Mouse (Mus musculus) activated CD4-positive, CD25-positive, alpha-beta regulatory T cell, adult 9 weeks (primary cell): ENCODE measurements around the gene Gm11168. TPM values are rescaled to one million over a fixed set of nuclear protein-coding genes. Genes with fewer than 3 reads are reported as not detected.

Experiments
- polyA plus RNA-seq: library from polyadenylated mRNA; unstranded; fragments of 100-300 nt; shearing (Covaris generic); gene quantifications from one replicate; pipeline ENCODE4 v1.2.1, GENCODE M21; 2017

Gm11168 gene
- polyA plus RNA-seq = 4.6 TPM

DNA sequence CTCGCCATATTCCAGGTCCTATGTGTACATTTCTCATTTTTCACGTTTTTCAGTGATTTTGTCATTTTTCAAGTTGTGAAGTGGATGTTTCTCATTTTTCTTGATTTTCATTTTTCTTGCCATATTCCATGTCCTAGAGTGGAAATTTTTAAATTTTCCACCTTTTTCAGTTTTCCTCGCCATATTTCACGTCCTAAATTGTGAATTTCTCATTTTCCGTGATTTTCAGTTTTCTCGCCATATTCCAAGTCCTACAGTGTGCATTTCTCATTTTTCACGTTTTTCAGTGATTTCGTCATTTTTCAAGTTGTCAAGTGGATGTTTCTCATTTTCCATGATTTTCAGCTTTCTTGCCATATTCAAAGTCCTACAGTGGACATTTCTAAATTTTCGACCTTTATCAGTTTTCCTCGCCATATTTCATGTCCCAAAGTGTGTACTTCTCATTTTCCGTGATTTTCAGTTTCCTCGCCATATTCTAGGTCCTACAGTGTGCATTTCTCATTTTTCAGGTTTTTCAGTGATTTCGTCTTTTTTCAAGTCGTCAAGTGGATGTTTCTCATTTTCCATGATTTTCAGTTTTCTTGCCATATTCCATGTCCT, at the start of gene Gm11168:
TSS of gene Gm11168 (plus strand) at position 553 of the 603 bp plus-strand sequence.

DNA sequence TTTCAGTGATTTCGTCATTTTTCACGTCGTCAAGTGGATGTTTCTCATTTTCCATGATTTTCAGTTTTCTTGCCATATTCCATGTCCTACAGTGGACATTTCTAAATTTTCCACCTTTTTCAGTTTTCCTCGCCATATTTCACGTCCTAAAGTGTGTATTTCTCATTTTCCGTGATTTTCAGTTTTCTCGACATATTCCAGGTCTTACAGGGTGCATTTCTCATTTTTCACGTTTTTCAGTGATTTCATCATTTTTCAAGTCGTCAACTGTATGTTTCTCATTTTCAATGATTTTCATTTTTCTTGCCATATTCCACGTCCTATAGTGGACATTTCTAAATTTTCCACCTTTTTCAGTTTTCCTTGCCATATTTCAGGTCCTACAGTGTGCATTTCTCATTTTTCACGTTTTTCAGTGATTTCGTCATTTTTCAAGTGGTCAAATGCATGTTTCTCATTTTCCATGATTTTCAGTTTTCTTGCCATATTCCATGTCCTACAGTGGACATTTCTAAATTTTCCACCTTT, 2.6 kb upstream of the Gm11168 start, which contains the start of gene Gm10722:
TSS of gene Gm10722 (plus strand) at position 478 of the 528 bp plus-strand sequence.

GRCm38 (mm10) chr9:3012733-3013279, 9.7 kb downstream of the Gm11168 start, which contains the start of gene Gm10721:
Gm10721 (plus strand) TSS chr9:3013140.

GRCm38 (mm10) chr9:3015354-3015753, 12.2 kb downstream of the Gm11168 start, which contains the start of gene Gm10720:
Gm10720 (plus strand) TSS chr9:3015654.

GRCm38 (mm10) chr9:3017108-3017507, 14.0 kb downstream of the Gm11168 start, which contains the start of gene Gm10719:
Gm10719 (plus strand) TSS chr9:3017408.

GRCm38 (mm10) chr9:3023312-3023984, 20.3 kb downstream of the Gm11168 start, which contains the start of gene Gm10718:
Gm10718 (plus strand) TSS chr9:3023547.

GRCm38 (mm10) chr9:3024912-3025467, 21.8 kb downstream of the Gm11168 start, which contains the start of gene Gm10717:
Gm10717 (plus strand) TSS chr9:3025417.

GRCm38 (mm10) chr9:3034299-3034698, 31.2 kb downstream of the Gm11168 start, which contains the start of gene Gm17535:
Gm17535 (plus strand) TSS chr9:3034599.

DNA sequence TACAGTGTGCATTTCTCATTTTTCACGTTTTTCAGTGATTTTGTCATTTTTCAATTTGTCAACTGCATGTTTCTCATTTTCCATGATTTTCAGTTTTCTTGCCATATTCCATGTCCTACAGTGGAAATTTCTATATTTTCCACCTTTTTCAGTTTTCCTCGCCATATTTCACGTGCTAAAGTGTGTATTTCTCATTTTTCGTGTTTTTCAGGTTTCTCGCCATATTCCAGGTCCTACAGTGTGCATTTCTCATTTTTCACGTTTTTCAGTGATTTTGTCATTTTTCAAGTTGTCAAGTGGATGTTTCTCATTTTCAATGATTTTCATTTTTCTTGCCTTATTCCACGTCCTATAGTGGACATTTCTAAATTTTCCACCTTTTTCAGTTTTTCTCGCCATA, 33.4 kb downstream of the Gm11168 start, which contains the start of gene Gm10715:
TSS of gene Gm10715 (plus strand) at position 301 of the 400 bp plus-strand sequence.

Other genes starting within 250 kb of the Gm11168 start
- gene Gm10722, start 2.4 kb upstream of the Gm11168 start, polyA plus RNA-seq = 2.0 TPM
- gene Gm10721, start 9.8 kb downstream of the Gm11168 start, polyA plus RNA-seq = not detected
- not detected for gene Gm10720, start 12.3 kb downstream of the Gm11168 start, polyA plus RNA-seq
- gene Gm10719, start 14.1 kb downstream of the Gm11168 start, polyA plus RNA-seq = 3.0 TPM
- gene Gm10718, start 20.2 kb downstream of the Gm11168 start, polyA plus RNA-seq = 2.2 TPM
- 9.8 TPM for gene Gm10717, start 22.1 kb downstream of the Gm11168 start, polyA plus RNA-seq
- not detected for gene Gm17535, start 31.3 kb downstream of the Gm11168 start, polyA plus RNA-seq
- gene Gm10715, start 33.5 kb downstream of the Gm11168 start, polyA plus RNA-seq = not detected